Mouse (Mus musculus) embryo, embryonic 11 days (tissue): ENCODE results near the gene Rxfp4.

Source experiments
- DNase-seq: peaks from one replicate; pipeline ENCODE4 v3.0.0-alpha.2; 2015

Gene Rxfp4

GRCm38 (mm10) chr3:88651669-88652618 lies 998 bp downstream of the Rxfp4 start:
- DNase-seq, result no peak

GRCm38 (mm10) chr3:88650713-88651504 lies 2.0 kb downstream of the Rxfp4 start:
- no peak for DNase-seq

GRCm38 (mm10) chr3:88649967-88650366 lies 3.0 kb downstream of the Rxfp4 start:
- DNase-seq, result no peak

- DNase-seq, result no peak
These were observed 3.8 kb downstream of the Rxfp4 start for GRCm38 (mm10) chr3:88649186-88649585.

DNA sequence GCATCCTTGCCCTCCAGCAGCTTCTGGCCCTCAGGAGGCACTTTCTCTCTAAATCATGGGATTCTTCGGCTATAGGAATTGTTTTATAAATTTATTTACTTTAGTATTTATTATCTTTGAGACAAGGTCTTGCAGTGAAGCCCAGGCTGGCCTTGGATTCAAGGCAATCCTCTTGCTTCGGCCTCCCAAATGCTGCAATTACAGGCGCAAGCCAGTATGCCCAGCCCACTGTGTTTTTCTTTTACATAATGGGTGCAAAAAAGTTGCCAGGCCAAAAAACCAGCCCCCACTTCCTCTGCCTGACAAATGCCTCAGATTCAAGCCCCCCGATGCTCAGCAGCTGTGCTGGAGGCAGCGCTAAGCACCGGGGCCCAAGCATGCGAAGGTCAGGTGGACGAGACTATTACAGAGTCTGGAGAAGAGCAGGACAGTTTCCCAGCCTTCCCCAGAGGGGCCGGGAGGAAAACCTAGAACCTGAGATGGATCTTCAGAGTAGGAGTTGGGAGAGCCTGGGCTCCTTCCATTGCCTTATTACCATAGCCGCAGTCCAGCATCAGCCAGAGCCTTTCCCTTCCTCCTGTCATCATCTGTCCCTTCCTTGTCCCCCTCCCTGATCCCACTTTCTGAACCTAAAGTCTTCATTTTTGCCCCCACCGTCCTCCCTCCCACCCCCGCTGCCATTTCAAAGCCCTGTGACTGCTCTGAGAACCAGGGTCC lies 4.3 kb downstream of the Rxfp4 start:
- DNase-seq, result no peak

- DNase-seq, result no peak
These were observed 5.0 kb downstream of the Rxfp4 start for GRCm38 (mm10) chr3:88647779-88648413.

DNA sequence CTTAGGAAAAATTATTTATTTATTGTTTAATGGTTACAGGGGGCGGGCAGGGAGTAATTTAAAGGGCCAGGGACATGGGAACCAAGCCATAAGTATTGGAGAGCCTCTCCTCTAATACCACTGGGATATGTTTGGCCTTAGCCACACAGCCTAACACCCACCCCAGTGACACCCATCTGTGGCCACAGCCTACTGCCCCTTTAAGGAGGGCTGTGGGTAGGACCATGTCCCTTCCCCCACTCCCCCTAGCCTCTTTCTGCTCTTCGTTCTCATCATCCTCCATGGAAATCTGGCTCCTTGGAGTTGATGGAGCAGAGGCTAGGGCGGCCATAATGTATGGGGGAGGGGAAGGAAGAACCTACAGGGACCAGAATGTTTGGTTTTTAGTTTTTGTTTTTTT lies 5.9 kb downstream of the Rxfp4 start:
- DNase-seq, result no peak

DNA sequence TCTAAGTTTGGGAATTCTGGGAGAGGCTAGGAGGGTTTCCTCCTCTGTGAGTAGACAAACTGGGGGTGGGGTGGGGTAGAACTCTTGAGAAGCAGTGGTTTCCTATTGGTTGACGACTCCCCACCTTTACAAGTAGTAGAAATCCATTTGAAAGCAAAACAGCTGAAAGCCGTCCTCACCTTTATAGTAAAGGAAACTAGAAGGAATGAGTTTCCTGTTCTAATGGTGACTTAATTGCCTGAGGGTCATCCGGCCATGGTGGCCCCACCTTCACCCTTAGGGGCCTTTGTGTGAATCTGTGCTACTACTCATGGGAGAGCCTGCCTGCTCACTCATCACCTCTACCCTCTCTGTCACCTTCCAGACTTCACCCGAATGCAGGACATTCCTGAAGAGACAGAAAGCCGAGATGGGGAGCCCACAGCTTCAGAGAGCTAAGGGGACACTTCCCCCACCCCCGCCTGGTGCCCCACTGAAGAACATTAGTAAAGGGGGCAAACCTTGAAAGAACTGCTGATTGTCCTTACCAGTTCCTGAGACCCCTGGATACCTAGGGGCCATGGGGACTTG lies 6.4 kb downstream of the Rxfp4 start:
- DNase-seq, result no peak

DNA sequence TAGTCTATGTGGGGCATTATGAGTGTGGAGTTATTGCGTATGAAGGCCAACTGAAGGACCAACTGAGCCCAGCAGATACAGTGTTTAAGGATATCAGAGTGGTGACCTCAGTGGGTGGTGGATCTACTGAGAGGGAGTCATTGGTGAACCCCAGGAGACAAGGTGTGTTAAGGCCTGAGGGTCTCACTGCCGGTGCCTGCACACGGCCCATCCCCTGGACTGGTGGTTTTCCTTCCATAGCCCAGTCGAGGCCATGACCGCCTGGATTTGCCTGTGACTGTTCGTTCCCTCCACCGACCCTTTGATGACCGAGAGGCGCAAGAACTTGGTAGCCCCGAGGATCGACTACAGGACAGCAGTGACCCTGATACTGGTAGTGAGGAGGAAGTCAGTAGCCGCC lies 7.0 kb downstream of the Rxfp4 start:
- no peak for DNase-seq

DNA sequence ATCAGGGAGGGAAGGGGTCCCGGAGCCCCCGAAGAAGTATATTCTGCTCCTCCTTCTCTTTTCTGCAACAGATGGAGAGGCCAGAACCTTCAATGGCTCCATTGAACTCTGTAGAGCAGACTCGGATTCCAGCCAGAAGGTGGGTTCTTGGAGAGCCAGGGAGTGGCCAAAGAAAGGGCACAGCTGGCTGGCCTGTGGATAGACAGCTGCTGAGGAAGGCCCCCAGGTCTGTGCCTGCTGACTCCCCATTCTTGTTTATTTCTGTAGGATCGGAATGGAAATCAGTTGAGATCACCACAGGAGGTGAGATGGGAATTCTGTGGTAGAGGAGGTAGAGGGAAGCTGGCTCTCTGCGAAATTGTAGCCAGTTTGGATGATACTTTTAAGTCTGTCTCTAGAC lies 9.9 kb downstream of the Rxfp4 start:
- DNase-seq, result no peak

- peak; percentile 75 for DNase-seq
These were observed 12.3 kb downstream of the Rxfp4 start for GRCm38 (mm10) chr3:88640676-88641075.

DNA sequence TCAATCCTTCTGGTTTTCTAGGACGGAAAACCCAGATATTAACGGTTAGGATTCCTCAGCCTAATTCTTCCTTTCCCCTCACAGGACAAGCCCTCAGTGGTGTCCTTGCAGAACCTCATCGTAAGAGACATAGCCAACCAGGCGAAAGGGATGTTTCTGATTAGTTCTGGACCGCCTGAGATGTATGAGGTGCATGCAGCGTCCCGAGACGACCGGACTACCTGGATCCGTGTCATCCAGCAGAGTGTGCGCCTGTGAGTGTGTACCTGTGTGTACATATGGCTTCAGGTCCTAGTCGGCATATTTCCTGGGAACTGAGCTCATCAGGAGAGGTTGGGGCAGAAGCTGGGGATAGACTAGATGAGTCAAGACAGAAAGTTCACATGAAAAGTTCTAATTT lies 13.7 kb downstream of the Rxfp4 start:
- no peak for DNase-seq

DNA sequence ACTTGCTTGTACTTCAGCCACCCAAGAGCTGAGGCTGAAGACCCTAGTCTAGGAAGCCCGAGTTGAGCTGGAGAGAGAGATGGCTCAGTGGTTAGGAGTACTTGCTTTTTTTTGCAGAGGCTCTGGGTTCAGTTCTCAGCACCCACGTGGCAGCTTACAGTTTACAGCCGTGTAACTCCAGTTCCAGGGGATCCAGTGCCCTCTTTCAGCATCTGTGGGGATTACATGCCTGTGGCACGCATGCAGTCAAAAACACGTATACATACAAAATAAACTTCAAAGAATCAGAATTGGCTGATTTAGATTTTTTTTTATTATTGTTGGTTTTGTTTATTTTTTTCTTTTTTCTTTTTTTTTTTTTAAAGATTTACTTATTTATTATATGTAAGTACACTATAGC lies 15.8 kb downstream of the Rxfp4 start:
- no peak for DNase-seq

GRCm38 (mm10) chr3:88636555-88636986 lies 16.4 kb downstream of the Rxfp4 start:
- DNase-seq, result no peak

GRCm38 (mm10) chr3:88635506-88636275 lies 17.3 kb downstream of the Rxfp4 start:
- DNase-seq, result no peak

DNA sequence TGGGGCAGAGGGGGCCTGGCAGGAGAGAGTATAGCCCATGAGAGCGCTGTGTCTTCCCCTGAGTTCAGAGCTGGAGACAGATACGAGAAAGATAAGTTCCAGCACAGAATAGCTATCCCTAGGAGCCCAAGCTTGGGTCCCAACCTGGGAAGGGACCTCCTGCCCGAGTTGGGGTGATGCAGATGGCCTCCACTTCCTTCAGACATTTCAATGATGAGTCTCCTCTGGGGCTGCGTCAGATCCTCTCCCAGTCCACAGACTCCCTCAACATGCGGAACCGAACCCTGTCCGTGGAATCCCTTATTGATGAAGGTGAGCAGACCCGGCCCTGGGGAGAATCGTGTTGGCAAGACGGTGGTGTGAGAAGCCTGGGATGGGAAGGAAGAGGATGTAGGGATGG lies 19.9 kb downstream of the Rxfp4 start:
- no peak for DNase-seq

- DNase-seq, result peak; percentile 54
These were observed 20.9 kb downstream of the Rxfp4 start for GRCm38 (mm10) chr3:88631921-88632587.

GRCm38 (mm10) chr3:88630849-88631341 lies 22.0 kb downstream of the Rxfp4 start:
- DNase-seq, result no peak

DNA sequence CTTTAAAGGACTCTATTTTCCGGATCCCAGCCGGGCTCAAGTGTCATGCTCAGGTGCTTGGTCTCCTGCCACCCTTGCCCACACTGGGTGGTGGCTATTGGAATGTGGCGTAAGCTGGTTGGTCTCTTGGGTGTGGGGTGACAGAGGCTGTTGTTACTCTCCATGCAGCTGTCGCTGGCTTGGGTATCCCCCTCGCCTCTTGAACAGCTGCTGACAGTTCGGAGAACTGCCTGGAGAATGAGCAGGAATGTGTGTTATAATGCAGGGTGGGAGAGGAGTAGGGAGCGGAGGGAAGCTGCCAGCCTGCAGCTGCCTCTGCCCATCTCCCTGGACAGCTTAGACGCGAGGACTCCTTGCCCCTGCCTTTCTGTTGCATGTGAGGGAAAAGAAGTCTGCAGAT lies 22.9 kb downstream of the Rxfp4 start:
- no peak for DNase-seq

- DNase-seq, result no peak
These were observed 23.7 kb downstream of the Rxfp4 start for GRCm38 (mm10) chr3:88629244-88629643.

DNA sequence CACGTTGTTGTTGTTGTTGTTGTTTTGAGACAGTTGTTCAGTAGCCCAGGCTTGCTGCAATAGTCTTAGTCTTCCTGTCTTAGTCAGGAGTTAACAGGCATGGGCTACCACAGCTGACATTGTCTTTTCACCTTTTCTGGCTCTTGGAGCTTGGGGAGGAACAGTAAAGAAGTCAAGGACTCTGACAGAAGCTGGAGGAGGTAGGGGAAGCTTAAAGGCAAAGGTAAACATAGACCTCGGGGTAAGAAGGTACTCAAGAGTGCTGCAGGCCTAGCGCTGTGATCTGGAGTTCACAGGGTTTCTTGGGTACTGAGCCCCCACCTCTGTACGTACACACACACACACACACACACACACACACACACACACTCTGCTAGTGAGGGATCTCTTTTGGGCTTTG lies 24.2 kb downstream of the Rxfp4 start:
- no peak for DNase-seq
